Mouse (Mus musculus): ENCODE results near the gene Dars2. TPM values are rescaled to one million over a fixed set of nuclear protein-coding genes. Genes with fewer than 3 reads are reported as not detected.

Dars2 gene
- polyA plus RNA-seq, 1 experiment from 2014 or later, result 51.6 TPM

GRCm38 (mm10) chr1:161016378-161016777 is 54.1 kb downstream of the Dars2 start:
- Histone ChIP-seq H3K9me3 (ENCODE audit: control insufficient read depth, low read length) (no peaks in the 10 kb centered on the region), H3K36me3 (ENCODE audit: control insufficient read depth, insufficient read depth, low read length) (peaks cover 2% of the 10 kb centered on the region; the same call in 1 of the 2 replicates), H3K4me2 (ENCODE audit: low read depth, severe bottlenecking) (no peak overlapping the region), H3K27ac (replicated peaks; ENCODE audit: low read depth, low read length) (no peak overlapping the region), H3K27me3 (ENCODE audit: control insufficient read depth, insufficient read depth, low read length) (no peaks in the 10 kb centered on the region), H3K9ac (ENCODE audit: low read length) (no peak overlapping the region), H3K4me3 (ENCODE audit: low read depth, low read length) (no peak overlapping the region), H3K4me1 (ENCODE audit: control insufficient read depth, insufficient read depth, low read length) (no peaks in the 10 kb centered on the region)
- DNase-seq (ENCODE audit: low spot score) (no peak), ATAC-seq (ENCODE audit: insufficient number of reproducible peaks, low FRiP score, low TSS enrichment, low read depth) (no peak)
- 84% methylated on average over 2 of the region's 2 CpGs for WGBS

- WGBS, result 88% methylated on average over 4 of the region's 4 CpGs
- no peak for ATAC-seq (ENCODE audit: insufficient number of reproducible peaks, low FRiP score, low TSS enrichment, low read depth)
- Histone ChIP-seq H3K9ac (ENCODE audit: low read length) (no peak overlapping the region), H3K27ac (replicated peaks; ENCODE audit: low read depth, low read length) (no peak overlapping the region), H3K4me1 (ENCODE audit: control insufficient read depth, insufficient read depth, low read length) (no peaks in the 10 kb centered on the region), H3K36me3 (ENCODE audit: control insufficient read depth, insufficient read depth, low read length) (peaks cover 2% of the 10 kb centered on the region; the same call in 1 of the 2 replicates), H3K4me3 (ENCODE audit: low read depth, low read length) (no peak overlapping the region), H3K27me3 (ENCODE audit: control insufficient read depth, insufficient read depth, low read length) (no peaks in the 10 kb centered on the region), H3K4me2 (ENCODE audit: low read depth, severe bottlenecking) (no peak overlapping the region), H3K9me3 (ENCODE audit: control insufficient read depth, low read length) (no peaks in the 10 kb centered on the region)
- DNase-seq (ENCODE audit: low spot score), result no peak
Observed at GRCm38 (mm10) chr1:161010436-161010835, 60.0 kb downstream of the Dars2 start.

- H3K4me2 ChIP-seq (ENCODE audit: low read depth, severe bottlenecking), result no peak overlapping the region
- H3K4me3 ChIP-seq (ENCODE audit: low read depth, low read length), result no peak overlapping the region
- H3K27me3 ChIP-seq (ENCODE audit: control insufficient read depth, insufficient read depth, low read length), result no peaks in the 10 kb centered on the region
- no peak for DNase-seq (ENCODE audit: low spot score)
- ATAC-seq (ENCODE audit: insufficient number of reproducible peaks, low FRiP score, low TSS enrichment, low read depth), result no peak
- no peak overlapping the region for H3K9ac ChIP-seq (ENCODE audit: low read length)
- H3K27ac ChIP-seq (replicated peaks; ENCODE audit: low read depth, low read length), result no peak overlapping the region
- WGBS, result 96% methylated on average over 2 of the region's 2 CpGs
- no peaks in the 10 kb centered on the region for H3K9me3 ChIP-seq (ENCODE audit: control insufficient read depth, low read length)
- peaks cover 4% of the 10 kb centered on the region; the same call in 1 of the 2 replicates for H3K36me3 ChIP-seq (ENCODE audit: control insufficient read depth, insufficient read depth, low read length)
- H3K4me1 ChIP-seq (ENCODE audit: control insufficient read depth, insufficient read depth, low read length), result no peaks in the 10 kb centered on the region
Observed at GRCm38 (mm10) chr1:161008038-161008437, 62.4 kb downstream of the Dars2 start.

GRCm38 (mm10) chr1:161006471-161006870 is 64.0 kb downstream of the Dars2 start:
- Histone ChIP-seq H3K27ac (replicated peaks; ENCODE audit: low read depth, low read length) (no peak overlapping the region), H3K4me1 (ENCODE audit: control insufficient read depth, insufficient read depth, low read length) (no peaks in the 10 kb centered on the region), H3K36me3 (ENCODE audit: control insufficient read depth, insufficient read depth, low read length) (peaks cover 4% of the 10 kb centered on the region; the same call in 1 of the 2 replicates), H3K9ac (ENCODE audit: low read length) (no peak overlapping the region), H3K9me3 (ENCODE audit: control insufficient read depth, low read length) (no peaks in the 10 kb centered on the region), H3K4me3 (ENCODE audit: low read depth, low read length) (no peak overlapping the region), H3K27me3 (ENCODE audit: control insufficient read depth, insufficient read depth, low read length) (no peaks in the 10 kb centered on the region), H3K4me2 (ENCODE audit: low read depth, severe bottlenecking) (no peak overlapping the region)
- ATAC-seq (ENCODE audit: insufficient number of reproducible peaks, low FRiP score, low TSS enrichment, low read depth) (no peak), DNase-seq (ENCODE audit: low spot score) (no peak)
- WGBS, result 83% methylated on average over 5 of the region's 5 CpGs

GRCm38 (mm10) chr1:161005526-161005925 is 64.9 kb downstream of the Dars2 start:
- H3K27ac ChIP-seq (replicated peaks; ENCODE audit: low read depth, low read length), result 0 out of 2 replicates have a peak overlapping the region, but pooled peaks have one; percentile 14
- no peak for ATAC-seq (ENCODE audit: insufficient number of reproducible peaks, low FRiP score, low TSS enrichment, low read depth)
- 52% methylated on average over 3 of the region's 3 CpGs for WGBS

GRCm38 (mm10) chr1:161004942-161005341 is 65.5 kb downstream of the Dars2 start:
- H3K36me3 ChIP-seq (ENCODE audit: control insufficient read depth, insufficient read depth, low read length), result peaks cover 4% of the 10 kb centered on the region; the same call in 1 of the 2 replicates
- no peaks in the 10 kb centered on the region for H3K9me3 ChIP-seq (ENCODE audit: control insufficient read depth, low read length)
- no peak overlapping the region for H3K27ac ChIP-seq (replicated peaks; ENCODE audit: low read depth, low read length)
- 67% methylated on average over 4 of the region's 4 CpGs for WGBS
- no peaks in the 10 kb centered on the region for H3K4me1 ChIP-seq (ENCODE audit: control insufficient read depth, insufficient read depth, low read length)
- H3K27me3 ChIP-seq (ENCODE audit: control insufficient read depth, insufficient read depth, low read length), result no peaks in the 10 kb centered on the region
- DNase-seq (ENCODE audit: low spot score) (no peak), ATAC-seq (ENCODE audit: insufficient number of reproducible peaks, low FRiP score, low TSS enrichment, low read depth) (no peak)
- H3K4me3 ChIP-seq (ENCODE audit: low read depth, low read length), result no peak overlapping the region
- no peak overlapping the region for H3K9ac ChIP-seq (ENCODE audit: low read length)
- no peak overlapping the region for H3K4me2 ChIP-seq (ENCODE audit: low read depth, severe bottlenecking)

More at GRCm38 (mm10) chr1:161005526-161005925, 64.9 kb downstream of the Dars2 start:
- Histone ChIP-seq H3K9ac (ENCODE audit: low read length) (no peak overlapping the region), H3K36me3 (ENCODE audit: control insufficient read depth, insufficient read depth, low read length) (peaks cover 4% of the 10 kb centered on the region; the same call in 1 of the 2 replicates), H3K27me3 (ENCODE audit: control insufficient read depth, insufficient read depth, low read length) (no peaks in the 10 kb centered on the region), H3K4me1 (ENCODE audit: control insufficient read depth, insufficient read depth, low read length) (no peaks in the 10 kb centered on the region), H3K9me3 (ENCODE audit: control insufficient read depth, low read length) (no peaks in the 10 kb centered on the region), H3K4me3 (ENCODE audit: low read depth, low read length) (no peak overlapping the region), H3K4me2 (ENCODE audit: low read depth, severe bottlenecking) (no peak overlapping the region)
- DNase-seq (ENCODE audit: low spot score), result no peak

GRCm38 (mm10) chr1:160993851-160994250 is 76.6 kb downstream of the Dars2 start:
- no peak overlapping the region for H3K4me2 ChIP-seq (ENCODE audit: low read depth, severe bottlenecking)
- H3K36me3 ChIP-seq (ENCODE audit: control insufficient read depth, insufficient read depth, low read length), result no peaks in the 10 kb centered on the region
- WGBS, result 82% methylated on average over 6 of the region's 6 CpGs
- no peaks in the 10 kb centered on the region for H3K9me3 ChIP-seq (ENCODE audit: control insufficient read depth, low read length)
- H3K27ac ChIP-seq (replicated peaks; ENCODE audit: low read depth, low read length), result no peak overlapping the region
- no peak for DNase-seq (ENCODE audit: low spot score)
- H3K9ac ChIP-seq (ENCODE audit: low read length), result no peak overlapping the region
- no peaks in the 10 kb centered on the region for H3K27me3 ChIP-seq (ENCODE audit: control insufficient read depth, insufficient read depth, low read length)
- no peak for ATAC-seq (ENCODE audit: insufficient number of reproducible peaks, low FRiP score, low TSS enrichment, low read depth)
- no peak overlapping the region for H3K4me3 ChIP-seq (ENCODE audit: low read depth, low read length)
- no peaks in the 10 kb centered on the region for H3K4me1 ChIP-seq (ENCODE audit: control insufficient read depth, insufficient read depth, low read length)

Other genes starting within 250 kb of the Dars2 start
- 8.4 and 9.5 TPM in 2 replicates for gene Rc3h1, start 164.2 kb downstream of the Dars2 start, polyA plus RNA-seq (2014; fragmentation: Nextera tagmentation; extraction: Ambion mirVana)
- gene Serpinc1, start 92.1 kb downstream of the Dars2 start, polyA plus RNA-seq (2014; fragmentation: Nextera tagmentation; extraction: Ambion mirVana), result 1.4 and 2.0 TPM in 2 replicates
- 9.3 and 11.5 TPM in 2 replicates for gene Zbtb37, start 35.8 kb downstream of the Dars2 start, polyA plus RNA-seq (2014; fragmentation: Nextera tagmentation; extraction: Ambion mirVana)
- 41.7 and 44.8 TPM in 2 replicates for gene Cenpl, start 55 bp upstream of the Dars2 start, polyA plus RNA-seq (2014; fragmentation: Nextera tagmentation; extraction: Ambion mirVana)
- 18.1 and 21.1 TPM in 2 replicates for gene Klhl20, start 60.9 kb upstream of the Dars2 start, polyA plus RNA-seq (2014; fragmentation: Nextera tagmentation; extraction: Ambion mirVana)
- gene Ankrd45, start 72.0 kb upstream of the Dars2 start, polyA plus RNA-seq (2014; fragmentation: Nextera tagmentation; extraction: Ambion mirVana), result 3.3 and 3.8 TPM in 2 replicates
- gene Tex50, start 88.7 kb upstream of the Dars2 start, polyA plus RNA-seq (2014; fragmentation: Nextera tagmentation; extraction: Ambion mirVana), result not detected in 2 replicates
- 635 and 732 TPM in 2 replicates for gene Prdx6, start 180.6 kb upstream of the Dars2 start, polyA plus RNA-seq (2014; fragmentation: Nextera tagmentation; extraction: Ambion mirVana)